Mouse (Mus musculus): ENCODE measurements around the gene Lyrm2.

The Lyrm2 gene

GRCm38 (mm10) chr4:32799966-32800576, at the start of gene Lyrm2:
Gene Lyrm2 (plus strand): TSS chr4:32800253.
- peak; percentile 74 to 78 for DNase-seq

- DNase-seq = no peak
Observed at GRCm38 (mm10) chr4:32750711-32751110, 49.3 kb upstream of the Lyrm2 start.

GRCm38 (mm10) chr4:32757430-32757829, 42.6 kb upstream of the Lyrm2 start:
- DNase-seq = no peak

- DNase-seq = no peak
Observed at GRCm38 (mm10) chr4:32767471-32767870, 32.6 kb upstream of the Lyrm2 start.

GRCm38 (mm10) chr4:32768046-32768445, 32.0 kb upstream of the Lyrm2 start:
- peak; percentile 2 to 5 for DNase-seq

GRCm38 (mm10) chr4:32770284-32770810, 29.7 kb upstream of the Lyrm2 start:
- DNase-seq = no peak

- DNase-seq = no peak
Observed at GRCm38 (mm10) chr4:32779996-32780395, 20.1 kb upstream of the Lyrm2 start.

- no peak for DNase-seq
Observed at GRCm38 (mm10) chr4:32787110-32787509, 12.9 kb upstream of the Lyrm2 start.

- DNase-seq = no peak
Observed at GRCm38 (mm10) chr4:32789020-32789419, 11.0 kb upstream of the Lyrm2 start.

GRCm38 (mm10) chr4:32798976-32799375, 1.1 kb upstream of the Lyrm2 start:
- no peak for DNase-seq

GRCm38 (mm10) chr4:32800577-32801170, 621 bp downstream of the Lyrm2 start:
- DNase-seq = no peak

- DNase-seq = no peak
Observed at GRCm38 (mm10) chr4:32817478-32817877, 17.4 kb downstream of the Lyrm2 start.

GRCm38 (mm10) chr4:32820676-32821075, 20.6 kb downstream of the Lyrm2 start:
- no peak for DNase-seq

GRCm38 (mm10) chr4:32824254-32824653, 24.2 kb downstream of the Lyrm2 start:
- DNase-seq = peak; percentile 15 to 25

- no peak for DNase-seq
Observed at GRCm38 (mm10) chr4:32826925-32827324, 26.9 kb downstream of the Lyrm2 start.

- no peak for DNase-seq
Observed at GRCm38 (mm10) chr4:32828385-32829077, 28.5 kb downstream of the Lyrm2 start.

GRCm38 (mm10) chr4:32829316-32829715, 29.3 kb downstream of the Lyrm2 start:
- DNase-seq = no peak

GRCm38 (mm10) chr4:32833494-32834282, 33.6 kb downstream of the Lyrm2 start:
- no peak for DNase-seq

- no peak for DNase-seq
Observed at GRCm38 (mm10) chr4:32834541-32834940, 34.5 kb downstream of the Lyrm2 start.

GRCm38 (mm10) chr4:32836071-32836470, 36.0 kb downstream of the Lyrm2 start:
- DNase-seq = no peak

- no peak for DNase-seq
Observed at GRCm38 (mm10) chr4:32838401-32838800, 38.3 kb downstream of the Lyrm2 start.
